Mouse (Mus musculus): ENCODE measurements around the gene Rgl2. TPM values are rescaled to one million over a fixed set of nuclear protein-coding genes. Genes with fewer than 3 reads are reported as not detected.

Rgl2 gene
- polyA plus RNA-seq, 2 experiments, result 48.7 to 193 TPM

DNA sequence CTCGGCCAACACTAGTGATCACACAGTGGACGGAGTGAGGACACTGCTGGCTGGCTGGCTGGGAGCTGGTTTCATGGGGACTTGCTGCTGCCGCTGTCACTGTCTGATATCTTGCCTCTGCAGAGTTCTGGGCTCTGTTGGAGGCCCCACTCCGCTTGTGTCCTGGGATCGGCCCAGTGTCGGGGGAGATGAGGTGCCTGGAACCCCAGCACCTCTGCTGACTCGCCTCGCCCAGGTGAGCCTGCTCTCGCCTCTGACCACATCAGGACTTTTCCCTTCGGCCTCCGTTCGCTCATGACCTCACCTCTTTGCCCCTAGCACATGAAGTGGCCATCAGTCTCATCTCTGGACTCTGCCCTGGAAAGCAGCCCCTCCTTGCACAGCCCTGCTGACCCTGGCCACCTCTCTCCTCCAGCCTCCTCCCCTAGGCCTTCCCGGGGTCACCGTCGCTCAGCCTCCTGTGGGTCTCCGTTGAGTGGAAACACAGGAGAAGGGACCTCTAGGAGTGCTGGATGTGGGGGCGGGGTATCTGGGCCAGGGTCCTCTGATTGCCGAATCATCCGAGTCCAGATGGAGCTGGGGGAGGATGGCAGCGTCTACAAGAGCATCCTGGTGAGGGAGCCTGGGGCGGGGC is 6.2 kb downstream of the Rgl2 start:
- H3K4me2 ChIP-seq (replicated peaks; ENCODE audit: low read depth, low read length, severe bottlenecking), result no peak overlapping the region
- H3K9ac ChIP-seq (ENCODE audit: low read depth, low read length, severe bottlenecking), result no peak overlapping the region
- H3K36me3 ChIP-seq (ENCODE audit: control insufficient read depth, insufficient read depth, low read length), result peaks cover 51% of the 10 kb centered on the region
- peaks cover 14% of the 10 kb centered on the region for H3K4me1 ChIP-seq (ENCODE audit: control insufficient read depth, insufficient read depth, low read length)
- no peak for TF ChIP-seq POLR2A (IDR thresholded peaks at IDR 0.05; ENCODE audit: borderline replicate concordance, extremely low read depth, insufficient read depth, insufficient read length)
- H3K27ac ChIP-seq (replicated peaks; ENCODE audit: low read depth, low read length), result no peak overlapping the region
- H3K9me3 ChIP-seq (ENCODE audit: control insufficient read depth, low read length), result no peaks in the 10 kb centered on the region
- DNase-seq (ENCODE audit: low spot score) (no peak), ATAC-seq (ENCODE audit: low FRiP score, low read depth) (no peak)
- WGBS, result 91% methylated on average over 19 of the region's 21 CpGs
- H3K4me3 ChIP-seq (replicated peaks; ENCODE audit: low read length), result no peak overlapping the region
- H3K27me3 ChIP-seq (ENCODE audit: control insufficient read depth, insufficient read depth, low read length), result no peaks in the 10 kb centered on the region

DNA sequence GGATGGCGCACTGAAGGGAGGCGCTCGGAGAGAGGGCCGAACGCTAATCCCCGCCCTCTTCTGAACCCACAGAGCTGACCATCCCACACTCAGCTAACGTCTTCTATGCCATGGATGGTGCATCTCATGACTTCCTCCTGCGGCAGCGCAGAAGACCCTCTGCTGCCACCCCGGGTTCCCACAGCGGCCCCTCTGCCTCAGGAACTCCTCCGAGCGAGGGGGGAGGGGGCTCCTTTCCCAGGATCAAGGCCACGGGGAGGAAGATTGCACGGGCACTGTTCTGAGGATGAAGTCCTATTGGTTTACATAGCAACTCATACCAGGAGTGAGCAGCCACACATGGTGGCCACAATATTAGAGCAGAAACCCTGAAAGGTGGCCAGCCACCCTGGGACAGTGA is 7.7 kb downstream of the Rgl2 start:
- peaks cover 55% of the 10 kb centered on the region for H3K36me3 ChIP-seq (ENCODE audit: control insufficient read depth, insufficient read depth, low read length)
- H3K27me3 ChIP-seq (ENCODE audit: control insufficient read depth, insufficient read depth, low read length), result no peaks in the 10 kb centered on the region
- peaks cover 13% of the 10 kb centered on the region for H3K4me1 ChIP-seq (ENCODE audit: control insufficient read depth, insufficient read depth, low read length)
- H3K4me3 ChIP-seq (replicated peaks; ENCODE audit: low read length), result no peak overlapping the region
- H3K4me2 ChIP-seq (replicated peaks; ENCODE audit: low read depth, low read length, severe bottlenecking), result no peak overlapping the region
- WGBS, result 84% methylated on average over 15 of the region's 15 CpGs
- H3K9me3 ChIP-seq (ENCODE audit: control insufficient read depth, low read length), result no peaks in the 10 kb centered on the region
- H3K9ac ChIP-seq (ENCODE audit: low read depth, low read length, severe bottlenecking), result no peak overlapping the region
- no peak for TF ChIP-seq POLR2A (IDR thresholded peaks at IDR 0.05; ENCODE audit: borderline replicate concordance, extremely low read depth, insufficient read depth, insufficient read length)
- ATAC-seq (ENCODE audit: low FRiP score, low read depth) (no peak), DNase-seq (ENCODE audit: low spot score) (no peak)
- H3K27ac ChIP-seq (replicated peaks; ENCODE audit: low read depth, low read length), result no peak overlapping the region

DNA sequence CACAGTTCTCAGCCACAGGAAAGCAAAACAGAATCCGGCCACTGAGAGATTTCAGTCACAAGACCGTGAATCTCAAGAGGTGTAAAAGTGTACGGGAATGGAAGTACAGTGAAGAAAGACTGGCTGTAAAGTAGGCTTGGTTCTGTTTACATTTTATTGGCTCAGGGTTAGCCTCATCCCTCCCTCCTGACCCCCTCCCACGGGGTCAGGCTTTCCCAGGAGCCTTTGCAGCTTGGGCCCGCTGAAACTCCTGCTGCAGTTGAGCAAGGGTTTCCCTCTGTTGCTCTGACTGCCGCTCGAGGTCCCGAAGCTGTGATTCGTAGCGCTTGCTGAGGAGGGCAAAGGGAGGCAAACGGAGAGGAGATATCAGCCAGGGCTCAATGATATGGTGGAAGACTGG is 9.4 kb downstream of the Rgl2 start:
- H3K4me2 ChIP-seq (replicated peaks; ENCODE audit: low read depth, low read length, severe bottlenecking), result 0 out of 2 replicates have a peak overlapping the region, but pooled peaks have one; percentile 90
- peaks cover 50% of the 10 kb centered on the region for H3K36me3 ChIP-seq (ENCODE audit: control insufficient read depth, insufficient read depth, low read length)
- H3K9me3 ChIP-seq (ENCODE audit: control insufficient read depth, low read length), result no peaks in the 10 kb centered on the region
- no peak for TF ChIP-seq POLR2A (IDR thresholded peaks at IDR 0.05; ENCODE audit: borderline replicate concordance, extremely low read depth, insufficient read depth, insufficient read length)
- H3K4me3 ChIP-seq (replicated peaks; ENCODE audit: low read length), result peak overlapping the region; percentile 79; the same call in 1 of the 2 replicates
- peaks cover 13% of the 10 kb centered on the region for H3K4me1 ChIP-seq (ENCODE audit: control insufficient read depth, insufficient read depth, low read length)
- no peak for ATAC-seq (ENCODE audit: low FRiP score, low read depth)
- DNase-seq (ENCODE audit: low spot score), result no peak
- no peaks in the 10 kb centered on the region for H3K27me3 ChIP-seq (ENCODE audit: control insufficient read depth, insufficient read depth, low read length)
- no peak overlapping the region for H3K9ac ChIP-seq (ENCODE audit: low read depth, low read length, severe bottlenecking)
- 79% methylated on average over 11 of the region's 11 CpGs for WGBS
- no peak overlapping the region for H3K27ac ChIP-seq (replicated peaks; ENCODE audit: low read depth, low read length)

DNA sequence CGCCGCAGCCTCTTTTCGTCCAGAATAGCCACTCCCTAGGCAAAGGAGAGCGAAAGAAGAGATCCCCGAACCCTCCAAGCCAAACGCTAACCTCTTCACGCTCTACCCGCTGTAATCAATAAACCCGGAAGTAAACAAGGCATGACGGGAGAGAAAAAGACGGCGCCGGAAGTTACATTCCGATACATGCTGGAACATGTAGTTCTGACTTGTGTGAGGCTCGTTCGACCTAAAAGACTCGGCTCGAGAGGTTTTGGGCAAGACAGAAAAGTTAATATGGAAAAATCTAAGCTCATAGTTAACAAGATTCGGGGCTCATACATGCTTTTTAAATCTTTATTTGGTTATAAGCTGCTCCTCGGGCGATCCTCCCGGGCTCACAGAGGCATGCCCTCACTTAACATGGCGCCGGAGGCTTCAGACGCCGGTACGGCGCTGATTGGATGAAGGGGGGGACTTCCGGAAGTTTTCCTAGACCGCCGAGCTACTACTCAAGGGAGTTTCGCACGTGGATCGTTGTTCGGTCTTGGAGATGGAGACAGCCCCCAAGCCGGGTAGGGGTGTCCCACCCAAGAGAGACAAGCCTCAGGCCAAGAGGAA is 11.0 kb downstream of the Rgl2 start, which contains the start of the genes Pfdn6 and Wdr46:
Gene Pfdn6, minus strand, starts transcription at position 138 of the 600 bp plus-strand sequence.
Gene Wdr46, plus strand, starts transcription at position 455 of the 600 bp plus-strand sequence.
- Histone ChIP-seq H3K4me1 (ENCODE audit: control insufficient read depth, insufficient read depth, low read length) (peaks cover 13% of the 10 kb centered on the region), H3K4me3 (replicated peaks; ENCODE audit: low read length) (peak within 1 kb of the TSS; percentile 79), H3K9me3 (ENCODE audit: control insufficient read depth, low read length) (no peaks in the 10 kb centered on the region), H3K4me2 (replicated peaks; ENCODE audit: low read depth, low read length, severe bottlenecking) (peak within 1 kb of the TSS; percentile 90), H3K27ac (replicated peaks; ENCODE audit: low read depth, low read length) (no peak within 1 kb of the TSS), H3K36me3 (ENCODE audit: control insufficient read depth, insufficient read depth, low read length) (peaks cover 61% of the 10 kb centered on the region), H3K27me3 (ENCODE audit: control insufficient read depth, insufficient read depth, low read length) (no peaks in the 10 kb centered on the region), H3K9ac (ENCODE audit: low read depth, low read length, severe bottlenecking) (peak within 1 kb of the TSS; percentile 68)
- under 1% methylated on average over 36 of the region's 36 CpGs for WGBS
- ATAC-seq (ENCODE audit: low FRiP score, low read depth) (peak; percentile 93), DNase-seq (ENCODE audit: low spot score) (peak; percentile 93)
- TF ChIP-seq POLR2A (IDR thresholded peaks at IDR 0.05; ENCODE audit: borderline replicate concordance, extremely low read depth, insufficient read depth, insufficient read length), result no peak

DNA sequence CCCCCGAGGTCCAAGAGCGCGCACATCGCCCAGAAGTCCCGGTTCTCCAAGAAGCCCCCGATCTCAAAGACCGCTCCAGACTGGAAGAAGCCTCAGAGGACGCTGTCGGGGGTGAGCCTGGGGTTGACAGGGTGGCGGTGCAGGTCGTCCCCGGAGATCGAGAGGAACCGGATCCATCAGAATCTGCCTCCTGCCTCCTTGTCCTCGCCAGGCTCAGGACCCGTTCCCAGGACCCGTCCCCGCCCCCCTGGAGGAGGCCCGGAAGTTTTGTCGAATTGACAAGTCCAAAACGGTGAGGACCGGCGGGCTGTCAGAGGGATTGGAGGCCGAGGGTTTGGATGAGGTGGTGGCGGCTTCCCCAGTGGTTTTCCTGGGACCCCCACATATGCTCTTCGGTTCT is 11.6 kb downstream of the Rgl2 start:
- 3% methylated on average over 23 of the region's 26 CpGs for WGBS
- H3K36me3 ChIP-seq (ENCODE audit: control insufficient read depth, insufficient read depth, low read length), result peaks cover 61% of the 10 kb centered on the region
- H3K4me2 ChIP-seq (replicated peaks; ENCODE audit: low read depth, low read length, severe bottlenecking), result peak overlapping the region; percentile 90
- H3K4me1 ChIP-seq (ENCODE audit: control insufficient read depth, insufficient read depth, low read length), result peaks cover 13% of the 10 kb centered on the region
- DNase-seq (ENCODE audit: low spot score), result no peak
- no peak for TF ChIP-seq POLR2A (IDR thresholded peaks at IDR 0.05; ENCODE audit: borderline replicate concordance, extremely low read depth, insufficient read depth, insufficient read length)
- H3K9ac ChIP-seq (ENCODE audit: low read depth, low read length, severe bottlenecking), result peak overlapping the region; percentile 68
- no peak for ATAC-seq (ENCODE audit: low FRiP score, low read depth)
- H3K4me3 ChIP-seq (replicated peaks; ENCODE audit: low read length), result peak overlapping the region; percentile 79
- H3K27ac ChIP-seq (replicated peaks; ENCODE audit: low read depth, low read length), result no peak overlapping the region
- H3K9me3 ChIP-seq (ENCODE audit: control insufficient read depth, low read length), result no peaks in the 10 kb centered on the region
- no peaks in the 10 kb centered on the region for H3K27me3 ChIP-seq (ENCODE audit: control insufficient read depth, insufficient read depth, low read length)

Measured in limb, embryonic 14.5 days (tissue).